Mouse (Mus musculus) cerebellum, adult (tissue): ENCODE measurements around the gene Gm11084.
"Not testable (repeated sequence)": the region's sequence is repeated elsewhere in the genome, so short reads cannot be mapped to it uniquely, and the experiment has no call there.

Source experiments
- ATAC-seq: cut with Nextera tagmentation; 2 replicates; pipeline ENCODE4 v1.9.2; 2017; ENCODE audit warnings: mild to moderate bottlenecking, moderate library complexity, mixed read lengths; ENCODE audit not compliant: insufficient number of reproducible peaks, low FRiP score, low TSS enrichment

Gm11084 gene

DNA sequence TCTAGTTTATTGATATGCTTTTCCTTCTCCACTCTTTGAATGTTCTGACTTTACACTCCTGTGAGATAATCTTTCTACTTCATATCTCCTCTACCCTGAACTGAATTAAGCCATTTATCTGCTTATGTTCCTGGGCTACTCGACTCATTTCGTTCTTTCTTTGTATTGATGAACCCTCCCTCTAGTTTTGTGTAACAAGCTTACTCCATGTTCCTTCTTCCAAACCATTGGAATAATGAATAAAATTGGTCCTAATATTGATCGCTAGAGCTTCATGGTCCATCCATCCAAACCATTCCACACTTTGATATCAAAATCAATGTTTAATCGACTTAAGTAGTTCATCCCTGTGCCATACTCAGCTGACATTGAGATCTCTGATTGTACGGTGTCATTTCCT is at the start of gene Gm11084:
Gene Gm11084 (minus strand): TSS at position 101 of the 400 bp plus-strand sequence.
- ATAC-seq: no peak

DNA sequence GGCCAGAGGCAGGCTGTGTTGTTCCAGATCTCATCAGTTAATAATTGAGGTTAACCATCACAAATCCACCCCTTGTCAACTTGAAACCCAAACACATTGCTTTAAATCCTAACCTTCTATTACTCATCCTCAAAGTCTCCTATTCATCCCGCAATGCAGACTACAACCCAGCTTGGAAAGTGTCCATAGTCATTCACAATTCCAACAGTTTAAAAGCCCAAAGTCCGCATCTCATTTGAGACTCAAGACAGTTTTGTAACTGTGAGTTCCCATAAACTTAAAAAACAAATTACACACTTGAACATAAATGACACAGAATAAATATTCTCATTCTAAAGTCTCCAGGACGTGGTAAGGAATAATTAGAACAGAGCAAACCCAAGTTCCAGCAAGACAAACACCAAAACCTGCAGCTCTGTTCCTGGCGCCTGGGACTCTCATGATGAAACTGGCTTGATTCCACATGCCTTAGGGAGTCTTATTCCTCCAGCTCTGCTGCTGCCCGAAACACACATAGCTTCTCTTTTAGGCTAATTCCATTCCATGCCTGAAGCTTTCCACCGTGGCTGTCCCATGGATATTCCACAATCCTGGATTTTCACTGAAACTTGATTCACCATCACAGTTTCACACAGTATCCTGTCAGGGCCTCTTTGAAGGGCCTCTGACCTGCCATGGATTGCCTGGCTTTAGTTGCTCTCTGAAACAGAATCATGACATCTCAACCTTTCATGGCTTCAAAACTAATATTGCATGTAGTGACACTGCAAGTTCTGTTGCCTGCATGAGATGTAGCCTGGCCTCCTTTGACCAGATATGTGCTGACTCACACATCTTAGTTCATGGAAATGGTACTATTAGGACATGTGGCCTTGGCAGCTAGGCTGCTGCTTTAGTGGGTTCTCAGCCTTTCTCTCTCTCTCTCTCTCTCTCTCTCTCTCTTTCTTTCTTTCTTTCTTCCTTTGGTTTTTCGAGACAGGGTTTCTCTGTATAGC is 44.8 kb upstream of the Gm11084 start:
- ATAC-seq: no peak

DNA sequence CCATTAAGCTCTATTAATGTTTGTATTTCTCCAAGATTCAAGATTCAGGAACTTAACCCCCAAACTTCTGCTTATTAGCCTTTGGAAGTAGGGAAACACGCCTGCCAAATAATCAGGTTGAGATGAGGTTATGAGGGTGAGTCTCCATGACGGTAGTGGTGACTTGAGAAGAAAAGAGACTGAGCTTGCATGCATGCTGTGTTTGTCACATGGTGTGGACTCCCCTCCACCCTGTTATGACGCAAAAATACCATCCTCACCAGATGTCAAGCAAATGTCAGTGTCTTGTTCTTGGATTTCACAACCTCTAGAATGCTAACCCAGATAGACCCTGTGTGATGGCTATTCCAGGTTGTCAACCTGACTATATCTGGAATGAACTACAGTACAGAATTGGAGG is 43.3 kb upstream of the Gm11084 start:
- ATAC-seq: no peak

DNA sequence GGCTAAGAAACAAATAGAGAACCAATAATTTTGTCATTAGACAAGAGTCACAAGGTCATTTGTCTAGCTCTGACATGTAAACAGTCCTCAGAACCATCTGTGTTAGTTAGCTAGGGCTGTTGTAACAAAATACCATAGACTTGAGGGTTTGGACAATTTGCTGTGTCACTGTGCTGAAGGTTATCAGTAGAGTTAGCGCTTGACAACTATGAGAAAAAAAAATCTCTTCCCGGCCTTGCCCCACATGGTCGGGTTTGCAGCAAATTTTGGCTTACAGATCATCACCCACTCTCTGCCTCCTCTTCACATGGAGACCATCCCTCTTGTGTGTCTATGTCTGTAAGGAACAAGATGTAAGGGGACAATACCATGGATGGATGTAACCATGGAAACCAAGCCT is 41.5 kb upstream of the Gm11084 start:
- ATAC-seq: no peak

DNA sequence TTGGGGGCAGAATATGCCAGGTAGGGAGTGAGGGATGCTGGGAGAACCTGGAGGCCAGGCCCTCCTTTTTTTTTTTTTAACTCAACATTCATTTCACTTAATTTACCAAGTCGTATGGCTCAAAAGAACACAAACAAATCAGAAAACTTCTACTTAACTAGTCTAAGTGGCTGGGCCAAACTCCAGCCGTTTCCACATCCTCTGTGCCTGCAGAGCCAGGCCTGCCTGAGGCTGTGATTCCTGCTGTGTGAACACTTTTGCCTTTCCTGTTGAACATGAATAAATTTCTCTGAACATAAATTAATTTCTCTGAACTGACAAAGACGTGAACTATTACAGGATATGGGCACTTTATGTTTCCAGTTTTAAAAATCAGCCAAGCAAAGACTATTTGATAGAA is 40.6 kb upstream of the Gm11084 start:
- ATAC-seq: no peak

DNA sequence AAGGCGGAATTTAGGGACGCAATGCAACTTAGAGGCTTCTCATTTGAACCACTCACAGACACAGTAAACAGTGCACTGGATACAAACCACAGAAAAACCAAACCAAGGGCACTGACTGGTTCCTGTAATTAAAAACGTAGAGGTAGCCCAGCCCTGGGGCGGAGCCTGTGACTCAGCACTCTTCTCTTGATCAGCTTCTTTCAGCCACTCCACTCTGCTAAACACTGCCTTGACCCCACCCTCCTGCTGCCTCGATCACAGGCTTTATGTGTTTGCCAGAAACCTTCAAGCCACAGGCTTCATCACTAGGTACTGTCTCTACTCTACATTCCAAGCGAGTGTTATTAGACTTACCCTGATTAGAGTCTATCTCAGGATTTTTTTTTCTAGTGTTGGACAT is 37.3 kb upstream of the Gm11084 start:
- no peak for ATAC-seq

DNA sequence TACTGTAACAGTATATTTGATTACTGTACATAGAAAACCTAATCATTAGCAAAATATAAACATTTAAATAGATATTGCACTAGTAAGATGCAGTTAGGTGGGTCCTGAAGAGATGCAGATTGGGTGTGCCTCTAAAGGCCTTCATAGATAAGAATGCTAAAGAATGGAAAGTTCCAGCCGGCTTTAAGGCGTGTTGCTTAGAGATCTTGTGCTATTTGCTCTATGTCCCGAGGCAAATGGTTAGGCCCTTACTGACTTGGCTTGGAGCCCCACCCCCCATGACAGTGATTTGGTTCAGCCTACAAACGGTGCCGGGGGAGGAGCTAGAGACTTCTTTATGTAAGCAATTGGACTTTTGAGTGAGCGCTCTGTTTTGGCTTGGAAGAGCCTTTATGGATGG is 34.5 kb upstream of the Gm11084 start:
- no peak for ATAC-seq

DNA sequence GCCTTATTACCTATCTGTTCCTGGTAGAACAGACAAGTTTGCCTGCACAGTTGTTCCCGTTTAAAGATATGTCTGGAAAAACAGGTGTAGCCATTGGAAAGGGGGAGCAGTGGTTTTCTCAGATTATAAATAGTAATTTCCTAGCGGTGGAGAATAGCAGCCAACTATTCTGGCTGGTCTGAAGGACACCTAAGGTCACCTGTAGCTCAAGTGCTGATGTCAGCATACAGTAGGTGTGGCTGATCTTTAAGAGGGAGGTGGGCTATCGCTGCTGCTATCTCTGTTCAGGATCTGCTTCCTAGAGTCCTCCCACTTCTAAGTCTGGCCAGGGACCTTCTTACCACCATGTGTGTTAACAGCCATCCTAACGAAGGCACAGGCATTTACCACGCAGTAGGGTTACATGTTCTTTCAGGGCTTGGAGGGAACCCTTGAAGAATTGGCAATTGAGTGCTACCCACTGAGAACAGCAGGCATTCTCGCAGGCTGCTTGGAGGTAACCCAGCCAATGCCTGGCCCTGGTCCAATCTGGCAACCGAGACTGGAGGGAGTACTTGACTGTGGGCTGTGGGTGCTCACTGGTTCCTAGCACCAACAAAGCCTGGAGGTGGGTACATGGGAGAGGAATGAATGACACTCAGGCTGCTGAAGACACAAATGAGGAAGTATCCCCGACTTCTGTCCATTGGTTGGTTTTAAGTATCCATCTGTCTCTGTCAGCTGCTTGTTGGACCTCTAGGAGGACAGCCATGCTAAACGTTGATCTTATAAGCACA is 33.0 kb upstream of the Gm11084 start:
- peak; percentile 49; the same call in 1 of the 2 replicates for ATAC-seq

DNA sequence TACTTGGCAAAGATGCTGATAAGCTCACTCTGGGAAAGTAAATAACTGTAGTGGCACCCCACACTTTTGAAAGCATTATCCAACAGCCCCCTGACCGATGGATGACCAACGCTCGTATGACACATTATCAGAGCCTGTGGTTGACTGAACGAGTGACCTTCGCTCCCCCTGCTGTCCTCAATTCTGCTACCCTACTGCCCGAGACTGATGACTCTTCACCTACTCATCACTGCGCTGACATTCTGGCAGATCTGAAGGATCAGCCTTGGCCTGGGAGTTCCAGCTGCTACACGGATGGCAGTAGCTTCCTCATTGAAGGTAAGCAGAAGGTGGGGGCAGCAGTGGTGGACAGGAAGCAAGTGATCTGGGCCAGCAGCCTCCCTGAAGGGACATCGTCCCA is 27.5 kb upstream of the Gm11084 start:
- not testable (repeated sequence) for ATAC-seq

DNA sequence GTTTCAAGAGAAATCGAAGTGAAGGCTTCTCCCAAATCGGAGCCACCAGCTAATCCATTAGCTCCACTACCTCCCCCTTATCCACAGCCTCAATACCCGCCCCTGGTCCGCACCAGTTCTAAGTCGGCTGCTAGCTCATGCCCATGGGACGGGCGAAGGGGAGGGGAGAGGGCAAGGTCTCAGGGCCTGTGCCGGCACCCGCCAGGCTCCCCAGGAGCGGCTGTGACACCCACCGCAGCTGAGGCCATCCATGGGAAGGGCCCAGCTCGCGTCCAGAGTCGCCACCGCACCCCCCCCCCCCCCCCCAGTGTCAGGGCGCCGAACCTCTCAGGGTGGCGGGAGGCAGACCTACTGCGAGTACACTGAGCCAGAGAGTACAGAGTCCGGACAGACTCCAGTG is 26.1 kb upstream of the Gm11084 start:
- ATAC-seq: no peak

DNA sequence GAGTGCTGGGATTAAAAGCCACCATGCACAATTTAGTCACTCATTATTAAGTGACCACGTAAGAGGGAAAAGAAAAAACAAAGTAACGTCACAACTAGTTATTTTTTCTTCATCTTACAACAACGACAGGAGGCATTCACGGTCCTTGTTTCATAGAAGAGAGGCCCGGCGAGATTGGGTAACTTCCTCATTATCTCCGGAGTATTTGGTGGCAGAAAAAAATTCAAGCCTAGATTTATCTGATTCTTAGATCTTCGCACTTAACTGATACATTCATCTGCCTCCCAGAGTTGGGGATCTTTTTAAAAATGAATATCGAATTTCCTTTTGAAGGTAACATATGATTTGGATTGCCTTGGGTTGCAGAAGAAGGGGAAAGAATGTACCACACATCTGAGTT is 21.0 kb upstream of the Gm11084 start:
- no peak for ATAC-seq

DNA sequence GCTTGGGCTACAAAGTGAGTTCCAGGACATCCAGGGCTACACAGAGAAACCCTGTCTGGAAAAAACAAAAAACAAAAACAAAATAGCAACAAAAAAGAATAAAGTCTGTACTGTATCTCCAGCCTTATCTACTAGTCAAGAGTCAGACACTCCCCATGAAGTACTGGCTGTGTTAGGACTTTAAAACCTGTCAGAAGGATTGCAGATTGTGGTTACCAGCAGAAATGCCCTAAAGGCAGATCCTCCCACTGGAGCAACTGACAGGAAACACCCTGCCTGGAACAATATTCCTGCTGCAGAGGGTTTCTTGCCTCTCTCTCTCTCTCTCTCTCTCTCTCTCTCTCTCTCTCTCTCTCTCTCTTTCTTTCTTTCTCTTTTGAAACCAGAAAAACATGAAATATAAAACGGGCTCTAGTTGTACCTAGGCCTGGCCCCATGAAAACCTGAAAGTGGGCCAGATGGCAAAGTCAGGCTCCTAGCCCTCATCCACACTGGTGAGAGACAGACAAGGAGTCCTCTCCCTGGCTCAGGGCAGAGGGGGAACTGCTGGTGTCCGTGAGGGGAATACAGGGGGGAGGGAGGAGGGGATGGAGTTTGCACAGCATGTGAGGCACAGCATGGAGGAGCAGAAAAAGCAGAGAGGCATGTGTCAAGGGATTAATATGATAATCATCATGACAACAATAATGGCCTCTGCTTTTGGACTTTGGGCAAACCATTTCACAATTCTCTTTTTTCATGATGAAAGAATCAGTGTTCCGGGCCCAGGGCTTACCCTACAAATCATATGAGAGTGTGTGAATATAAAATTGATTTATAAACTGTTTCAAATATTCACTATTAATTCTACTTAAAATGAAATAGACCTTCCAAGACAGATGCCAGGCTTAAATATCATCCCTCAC is 19.3 kb upstream of the Gm11084 start:
- ATAC-seq: no peak

DNA sequence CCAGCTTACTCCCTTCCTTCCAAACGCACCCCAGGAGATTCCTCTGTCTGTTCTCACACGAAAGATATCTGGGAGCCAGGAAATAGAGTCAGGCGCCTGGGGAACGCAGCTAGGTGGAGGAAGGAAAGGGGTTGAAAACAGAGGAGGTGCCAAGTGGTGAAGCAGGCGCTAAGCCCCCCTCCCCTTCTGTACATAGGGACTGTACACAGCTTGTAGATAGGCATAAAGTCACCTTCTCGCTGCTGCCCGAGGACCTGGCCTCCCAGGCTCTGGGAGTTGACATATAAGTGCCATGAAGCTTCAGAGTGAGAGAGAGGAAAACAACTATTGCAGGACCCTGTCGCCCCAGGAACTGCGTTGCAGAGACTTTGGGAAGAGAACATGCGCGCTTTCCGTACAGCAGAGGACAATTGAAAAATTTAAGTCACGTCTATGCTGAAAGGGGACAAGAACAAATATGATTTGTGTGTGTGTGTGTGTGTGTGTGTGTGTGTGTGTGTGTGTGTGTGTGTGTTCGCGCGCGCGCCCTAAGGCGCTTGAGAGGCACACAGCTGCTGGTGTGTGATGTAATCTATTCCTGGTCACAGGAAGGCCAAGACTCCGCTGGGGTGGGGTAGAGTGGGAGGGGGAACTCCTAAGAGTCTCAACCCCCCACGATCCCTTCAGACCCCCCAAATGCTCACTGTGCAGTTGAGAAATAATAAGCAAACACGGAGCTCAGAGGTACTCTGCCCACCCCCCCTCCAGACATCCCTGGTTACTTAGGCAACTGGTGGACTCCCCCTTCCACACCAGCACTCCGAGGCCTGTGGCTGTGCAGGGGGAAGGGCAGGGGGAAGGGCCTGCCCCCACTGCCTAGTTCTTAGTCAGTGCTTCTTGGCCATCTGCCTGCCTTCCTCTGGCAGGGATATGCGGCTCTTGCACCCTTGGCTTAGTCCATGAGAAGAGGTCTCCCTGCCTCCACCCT is 17.5 kb upstream of the Gm11084 start:
- no peak for ATAC-seq

DNA sequence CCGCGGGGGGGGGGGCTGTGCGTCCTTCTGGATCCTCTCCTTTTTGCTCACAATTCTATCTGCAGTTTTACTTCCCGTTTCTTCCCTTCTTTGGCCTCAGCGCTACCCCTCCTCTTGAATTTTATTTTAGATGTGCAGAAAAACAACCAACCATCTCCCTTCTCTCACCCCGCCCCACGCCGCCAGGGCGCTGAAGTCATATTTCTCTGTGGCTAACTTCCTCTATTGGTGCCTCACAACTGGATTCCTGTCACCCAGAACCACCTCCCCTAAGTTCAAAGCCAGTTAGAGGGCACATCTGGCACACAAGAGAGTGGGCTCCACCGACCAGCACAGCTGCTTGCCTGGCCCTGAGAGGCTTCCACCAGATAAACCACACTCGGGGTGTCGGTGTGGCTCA is 16.5 kb upstream of the Gm11084 start:
- no peak for ATAC-seq

DNA sequence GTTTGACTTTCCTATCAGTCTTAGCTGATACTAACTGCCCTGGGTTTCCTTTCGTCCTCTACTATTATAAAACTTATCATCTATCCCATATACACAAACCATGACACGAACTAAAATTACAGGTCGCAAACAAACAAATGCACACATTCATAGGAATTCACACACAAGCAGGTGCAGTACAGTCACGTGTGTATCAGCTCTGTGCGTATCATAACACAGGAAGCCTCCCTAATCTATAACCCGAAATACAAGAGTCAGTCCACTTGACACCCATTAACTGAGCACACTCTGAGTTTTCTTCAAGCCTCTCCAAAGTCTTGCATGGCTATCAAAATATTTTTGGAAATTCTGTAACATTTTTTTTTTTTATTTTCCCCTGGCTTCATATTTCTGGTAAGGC is 15.9 kb upstream of the Gm11084 start:
- no peak for ATAC-seq

DNA sequence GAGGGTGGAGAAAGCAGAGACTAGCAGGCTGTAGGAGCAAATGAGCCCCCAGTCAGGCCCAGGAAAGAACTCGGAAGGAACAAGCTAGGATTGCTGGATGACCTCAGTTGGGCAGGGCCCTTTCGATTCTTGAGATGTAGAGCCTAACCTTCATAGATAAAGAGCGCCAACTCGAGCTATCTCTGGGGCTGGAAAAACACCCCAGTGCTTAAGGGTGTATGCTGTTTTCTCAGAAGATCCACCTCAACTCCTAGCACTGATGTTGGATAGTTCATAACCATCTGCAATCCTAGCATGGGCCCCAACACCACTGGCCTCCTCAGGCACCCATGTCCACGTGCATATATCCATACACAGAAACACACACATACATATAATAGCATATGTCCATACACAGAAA is 15.5 kb upstream of the Gm11084 start:
- ATAC-seq: no peak

DNA sequence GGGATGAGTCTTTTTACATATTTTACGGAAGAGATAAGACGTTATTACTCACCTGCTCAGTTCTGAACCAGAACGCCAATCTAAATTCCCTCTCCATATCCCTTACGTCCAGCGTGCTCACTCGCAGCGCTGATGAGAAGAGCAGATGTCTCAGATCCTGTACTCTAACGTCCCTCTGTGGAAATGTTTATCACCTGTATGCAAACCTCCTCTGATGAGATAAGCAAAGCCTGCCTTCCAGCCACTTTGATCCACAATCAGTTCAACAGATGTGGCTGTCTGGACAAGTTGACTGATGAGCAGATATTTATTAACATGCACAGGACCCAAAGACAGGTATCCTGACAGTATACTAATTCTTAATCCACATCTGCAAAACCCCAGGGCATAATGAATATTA is 13.7 kb upstream of the Gm11084 start:
- no peak for ATAC-seq

DNA sequence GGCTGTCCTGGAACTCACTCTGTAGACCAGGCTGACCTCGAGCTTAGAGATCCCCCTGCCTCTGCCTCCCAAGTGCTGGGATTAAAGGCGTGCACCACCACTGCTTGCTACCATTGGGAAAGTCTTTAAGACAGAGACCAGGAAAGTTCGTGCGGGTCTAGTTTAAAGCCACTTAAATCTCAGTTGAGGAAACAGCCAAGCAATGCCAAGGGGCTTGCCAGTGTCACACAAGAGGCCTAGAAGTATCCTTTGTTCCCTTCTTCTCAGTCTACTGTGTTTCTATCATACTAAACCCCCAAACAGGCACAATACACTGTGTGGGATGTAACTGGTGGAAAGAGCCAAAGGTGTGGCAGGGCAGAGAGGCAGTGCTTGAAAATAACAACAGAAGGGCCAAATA is 11.1 kb upstream of the Gm11084 start:
- ATAC-seq: no peak

DNA sequence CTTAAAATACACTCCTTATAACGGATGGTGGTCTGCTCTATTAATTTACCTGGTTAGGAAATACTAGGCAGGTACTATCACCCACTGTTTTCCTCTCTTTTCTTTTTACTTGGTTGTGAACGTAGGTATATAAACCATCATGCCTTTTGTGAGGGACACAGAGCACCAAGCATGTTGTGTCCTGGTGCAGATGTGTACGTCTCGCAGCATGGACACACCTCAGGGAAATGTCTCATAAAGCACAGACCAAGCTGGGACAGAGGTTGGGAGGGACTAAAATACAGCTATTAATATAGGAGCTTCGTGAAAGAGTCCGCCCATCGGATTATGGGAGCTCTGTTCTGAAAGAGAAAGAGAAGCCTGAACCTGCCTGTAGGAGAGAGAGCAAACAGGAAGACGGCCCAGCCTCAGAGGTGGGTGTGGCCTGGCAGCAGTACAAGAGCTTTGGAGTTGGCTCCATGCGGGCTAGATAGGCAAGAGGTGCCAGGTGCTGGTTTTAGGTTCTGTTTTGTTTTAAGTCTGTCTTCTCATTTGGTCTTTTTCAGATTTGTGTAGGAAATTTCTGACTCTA is 10.4 kb upstream of the Gm11084 start:
- peak; percentile 72 for ATAC-seq
